ENCODE assay signal across 12 mouse cellular contexts in genomic region chr2:163285335-163285734, GRCm38 (mm10).
A peak's percentile ranks its signal among the peaks of the same experiment; 100 is the strongest.
DNase-seq lines count a peak whose midpoint lies in the region; ATAC-seq and TF ChIP-seq lines count a peak whose summit lies in the region.
"Had no signal": no experiment of that assay in that cellular context is flagged by ENCODE, and none has a peak within 500 bp of the region (broad histone marks: within the 10 kb centered on the region; RNA-seq: fewer than 3 reads in every experiment).

No protein-coding gene starts in this region.

- H3K36me3 ChIP-seq in heart, embryonic 10.5 days = no peaks in the 10 kb centered on the region
- H3K36me3 ChIP-seq in kidney, postnatal 0 days (ENCODE audit: insufficient read depth, low read length) = no peaks in the 10 kb centered on the region
- H3K36me3 ChIP-seq in E14TG2a.4 (ENCODE audit: insufficient read depth, low read length) = no peaks in the 10 kb centered on the region
- no peaks in the 10 kb centered on the region for H3K36me3 ChIP-seq in liver, embryonic 13.5 days
- H3K36me3 ChIP-seq: liver, embryonic 15.5 days had no signal

- no peak for DNase-seq in heart, embryonic 10.5 days (ENCODE audit: low spot score)
- DNase-seq in heart, adult 8-10 months (ENCODE audit: low spot score) = no peak
- DNase-seq in kidney, postnatal 0 days (ENCODE audit: low spot score) = peak; percentile 16
- DNase-seq in kidney, adult 9 months = no peak
- DNase-seq in liver, embryonic 13.5 days = no peak
- DNase-seq in cerebellum, postnatal 4 days (ENCODE audit: low spot score in 2 of 2) = no peak
- DNase-seq in T-cell, adult 2 months (ENCODE audit: low spot score) = no peak
- DNase-seq: cerebellum, postnatal 36 days; gastrocnemius, postnatal 36 days had no signal

- ATAC-seq in kidney, postnatal 0 days (replicated peaks; ENCODE audit: low FRiP score, low read depth) = no peak
- ATAC-seq in liver, embryonic 13.5 days (ENCODE audit: low read depth) = no peak

- TF ChIP-seq CTCF in kidney, postnatal 0 days (IDR thresholded peaks at IDR 0.05; ENCODE audit: low read depth) = no peak
- no peak for TF ChIP-seq CTCF in E14TG2a.4 (conservative IDR thresholded peaks at IDR 0.05; ENCODE audit: low read length)

- H3K4me1 ChIP-seq in heart, embryonic 10.5 days = peaks cover 18% of the 10 kb centered on the region
- peaks cover 8% of the 10 kb centered on the region; the same call in 1 of the 2 replicates for H3K4me1 ChIP-seq in kidney, postnatal 0 days (replicated peaks; ENCODE audit: insufficient read depth, low read length)
- H3K4me1 ChIP-seq in E14TG2a.4 (replicated peaks; ENCODE audit: low read depth, low read length) = peaks cover 45% of the 10 kb centered on the region
- 0 out of 2 replicates have a peak, but pooled peaks cover 4% of the 10 kb centered on the region for H3K4me1 ChIP-seq in liver, embryonic 13.5 days (replicated peaks)

- 27% methylated on average over 9 of the region's 9 CpGs for WGBS in heart, embryonic 10.5 days
- WGBS in kidney, postnatal 0 days = 10% methylated on average over 9 of the region's 9 CpGs
- WGBS in liver, embryonic 13.5 days (ENCODE audit: insufficient replicate concordance) = 15% methylated on average over 9 of the region's 9 CpGs

- 0 out of 2 replicates have a peak overlapping the region, but pooled peaks have one; percentile 52 for H3K27ac ChIP-seq in heart, embryonic 10.5 days
- no peak overlapping the region for H3K27ac ChIP-seq in kidney, postnatal 0 days
- H3K27ac ChIP-seq in liver, embryonic 13.5 days = no peak overlapping the region
- H3K27ac ChIP-seq: liver, embryonic 15.5 days had no signal

- peaks cover 12% of the 10 kb centered on the region for H3K27me3 ChIP-seq in heart, embryonic 10.5 days (ENCODE audit: insufficient read depth, poor library complexity, severe bottlenecking)
- H3K27me3 ChIP-seq in kidney, postnatal 0 days (ENCODE audit: insufficient read depth, low read length) = peaks cover 23% of the 10 kb centered on the region
- peaks cover 43% of the 10 kb centered on the region for H3K27me3 ChIP-seq in E14TG2a.4 (ENCODE audit: insufficient read depth, low read length)
- peaks cover 33% of the 10 kb centered on the region for H3K27me3 ChIP-seq in liver, embryonic 13.5 days

- no peaks in the 10 kb centered on the region for H3K9me3 ChIP-seq in heart, embryonic 10.5 days
- no peaks in the 10 kb centered on the region for H3K9me3 ChIP-seq in kidney, postnatal 0 days (replicated peaks; ENCODE audit: low read length)
- no peaks in the 10 kb centered on the region for H3K9me3 ChIP-seq in E14TG2a.4 (ENCODE audit: low read length)
- H3K9me3 ChIP-seq in liver, embryonic 13.5 days (replicated peaks) = no peaks in the 10 kb centered on the region
- H3K9me3 ChIP-seq: liver, embryonic 15.5 days had no signal

- H3K4me2 ChIP-seq in kidney, postnatal 0 days (ENCODE audit: low read length) = peak overlapping the region; percentile 6; the same call in 1 of the 2 replicates
- peak overlapping the region; percentile 26; the same call in 1 of the 2 replicates for H3K4me2 ChIP-seq in liver, embryonic 13.5 days
- H3K4me2 ChIP-seq: liver, embryonic 15.5 days had no signal

- no peak overlapping the region for H3K9ac ChIP-seq in kidney, postnatal 0 days (ENCODE audit: low read depth, low read length)
- H3K9ac ChIP-seq in liver, embryonic 13.5 days = no peak overlapping the region
- H3K9ac ChIP-seq: liver, embryonic 15.5 days had no signal

- H3K4me3 ChIP-seq in heart, embryonic 10.5 days = 0 out of 2 replicates have a peak overlapping the region, but pooled peaks have one; percentile 31
- no peak overlapping the region for H3K4me3 ChIP-seq in kidney, postnatal 0 days (replicated peaks; ENCODE audit: low read depth, low read length)
- H3K4me3 ChIP-seq in E14TG2a.4 (replicated peaks; ENCODE audit: low read length) = peak overlapping the region; percentile 49
- 0 out of 2 replicates have a peak overlapping the region, but pooled peaks have one; percentile 2 for H3K4me3 ChIP-seq in liver, embryonic 13.5 days (replicated peaks)
- H3K4me3 ChIP-seq: erythroblast, embryonic 14.5 days; liver, embryonic 15.5 days had no signal
